26 mouse cellular contexts compared by ENCODE assay signal in the genomic region with DNA sequence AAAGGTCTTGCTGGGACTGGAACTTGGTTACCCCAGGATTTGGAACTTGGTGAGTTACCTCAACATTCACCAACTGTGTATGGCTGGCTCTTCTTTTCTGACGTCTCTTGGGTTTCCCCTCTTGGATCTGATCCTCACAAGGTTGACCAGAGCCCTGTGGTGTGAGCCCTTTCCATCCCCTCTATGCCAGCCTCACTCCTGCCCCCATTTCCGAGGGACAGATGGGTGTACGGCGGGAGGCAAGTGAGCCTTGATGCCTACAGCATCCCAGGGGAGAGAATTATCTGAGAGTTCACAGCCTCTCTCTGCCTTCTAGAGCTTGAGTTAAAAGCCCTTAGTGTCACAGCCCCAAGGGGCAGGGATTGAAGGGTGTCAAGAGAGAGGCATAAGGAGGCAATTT. TPM values are rescaled to one million over a fixed set of nuclear protein-coding genes. Genes with fewer than 3 reads are reported as not detected.
A peak's percentile ranks its signal among the peaks of the same experiment; 100 is the strongest.
DNase-seq lines count a peak whose midpoint lies in the region; ATAC-seq lines count a peak whose summit lies in the region.
"Had no signal": no experiment of that assay in that cellular context is flagged by ENCODE, and none has a peak within 500 bp of the region (broad histone marks: within the 10 kb centered on the region; RNA-seq: fewer than 3 reads in every experiment).

No protein-coding gene starts in this region.

- DNase-seq in cerebellum, adult 11 months, result no peak
- peak; percentile 46 for DNase-seq in embryonic facial prominence, embryonic 14.5 days (ENCODE audit: low spot score)
- DNase-seq in embryonic facial prominence, embryonic 10.5 days (ENCODE audit: low spot score), result no peak
- DNase-seq in cerebellum, postnatal 25 days, result peak; percentile 74 to 78
- DNase-seq in embryo, embryonic 11 days, result no peak
- no peak for DNase-seq in heart, postnatal 25 days (ENCODE audit: low spot score)
- DNase-seq: adrenal gland, adult 8-10 months; adrenal gland, postnatal 25 days; gastrocnemius, postnatal 25 days; heart, adult 18-20 months; heart, postnatal 10 days; heart, postnatal 4 days; kidney, adult 18-20 months had no signal

- H3K9ac ChIP-seq in embryonic facial prominence, embryonic 14.5 days (ENCODE audit: low read depth, low read length), result no peak overlapping the region
- H3K9ac ChIP-seq: embryonic facial prominence, embryonic 12.5 days; forebrain, embryonic 12.5 days; forebrain, embryonic 15.5 days; heart, embryonic 12.5 days; heart, embryonic 15.5 days; hindbrain, embryonic 14.5 days had no signal

- H3K4me3 ChIP-seq in embryonic facial prominence, embryonic 14.5 days (ENCODE audit: low read depth, low read length), result no peak overlapping the region
- H3K4me3 ChIP-seq in embryonic facial prominence, embryonic 10.5 days, result no peak overlapping the region
- H3K4me3 ChIP-seq: embryonic facial prominence, embryonic 12.5 days; erythroblast, embryonic 14.5 days; forebrain, embryonic 12.5 days; forebrain, embryonic 15.5 days; heart, embryonic 12.5 days; heart, embryonic 15.5 days had no signal

- no peaks in the 10 kb centered on the region for H3K9me3 ChIP-seq in embryonic facial prominence, embryonic 14.5 days (ENCODE audit: control insufficient read depth, low read length)
- no peaks in the 10 kb centered on the region for H3K9me3 ChIP-seq in embryonic facial prominence, embryonic 10.5 days
- H3K9me3 ChIP-seq: embryonic facial prominence, embryonic 12.5 days; forebrain, embryonic 12.5 days; forebrain, embryonic 15.5 days; heart, embryonic 12.5 days; heart, embryonic 15.5 days had no signal

- H3K4me1 ChIP-seq in embryonic facial prominence, embryonic 14.5 days (ENCODE audit: control insufficient read depth, insufficient read depth, low read length), result peaks cover 7% of the 10 kb centered on the region; the same call in 1 of the 2 replicates
- H3K4me1 ChIP-seq in embryonic facial prominence, embryonic 10.5 days, result peaks cover 16% of the 10 kb centered on the region

- ATAC-seq in cerebellum, adult (ENCODE audit: insufficient number of reproducible peaks, low FRiP score, low TSS enrichment), result peak; percentile 32; the same call in 1 of the 2 replicates
- ATAC-seq in embryonic facial prominence, embryonic 14.5 days (ENCODE audit: low read depth), result no peak
- ATAC-seq: activated CD4-positive, CD25-positive, alpha-beta regulatory T cell, adult 4 months; forebrain, embryonic 15.5 days; hindbrain, postnatal 0 days; inflammation-experienced regulatory T-cells, adult 6 months; intestine, embryonic 16.5 days had no signal

- H3K27ac ChIP-seq in embryonic facial prominence, embryonic 14.5 days (replicated peaks; ENCODE audit: low read depth, low read length), result no peak overlapping the region
- no peak overlapping the region for H3K27ac ChIP-seq in embryonic facial prominence, embryonic 10.5 days (replicated peaks)
- H3K27ac ChIP-seq: embryonic facial prominence, embryonic 12.5 days; forebrain, embryonic 12.5 days; forebrain, embryonic 15.5 days; heart, embryonic 15.5 days; hindbrain, embryonic 14.5 days; hindbrain, postnatal 0 days had no signal

- intact Hi-C loops in heart, postnatal 25 days (cut with DNase I), result no loop called here

- no peaks in the 10 kb centered on the region for H3K36me3 ChIP-seq in embryonic facial prominence, embryonic 14.5 days (ENCODE audit: control insufficient read depth, insufficient read depth, low read length)
- H3K36me3 ChIP-seq in embryonic facial prominence, embryonic 10.5 days (replicated peaks), result no peaks in the 10 kb centered on the region
- H3K36me3 ChIP-seq: embryonic facial prominence, embryonic 12.5 days; forebrain, embryonic 12.5 days; forebrain, embryonic 15.5 days; heart, embryonic 12.5 days; heart, embryonic 15.5 days had no signal

- 56% methylated on average over 4 of the region's 4 CpGs for WGBS in embryonic facial prominence, embryonic 14.5 days
- WGBS in embryonic facial prominence, embryonic 10.5 days, result 68% methylated on average over 4 of the region's 4 CpGs

- peaks cover 39% of the 10 kb centered on the region for H3K27me3 ChIP-seq in embryonic facial prominence, embryonic 14.5 days (replicated peaks; ENCODE audit: control insufficient read depth, insufficient read depth, low read length)
- peaks cover 52% of the 10 kb centered on the region for H3K27me3 ChIP-seq in embryonic facial prominence, embryonic 10.5 days (replicated peaks; ENCODE audit: low read depth, poor library complexity, severe bottlenecking)

- no peak overlapping the region for H3K4me2 ChIP-seq in embryonic facial prominence, embryonic 14.5 days (ENCODE audit: low read depth, low read length)
- H3K4me2 ChIP-seq: embryonic facial prominence, embryonic 12.5 days; forebrain, embryonic 12.5 days; forebrain, embryonic 15.5 days; heart, embryonic 12.5 days; heart, embryonic 15.5 days; hindbrain, embryonic 14.5 days had no signal

RNA-seq across cellular contexts. Expression of gene Xkr7, which starts 4.2 kb away (rescaled TPM):
- polyA plus RNA-seq in embryonic facial prominence, embryonic 14.5 days (2014; fragmentation: Nextera tagmentation; extraction: Ambion mirVana), result 0.06 and 0.07 TPM in 2 replicates
- polyA plus RNA-seq in embryonic facial prominence, embryonic 10.5 days (2016; fragmentation: Nextera tagmentation; extraction: Ambion mirVana), result 0.36 and 0.38 TPM in 2 replicates
- not detected for total RNA-seq in heart, postnatal 25 days (2021)
- total RNA-seq: gastrocnemius, adult 8-10 months; heart, adult 18-20 months; heart, postnatal 10 days; heart, postnatal 4 days had no signal
- polyA plus RNA-seq: activated CD4-positive, CD25-positive, alpha-beta regulatory T cell, adult 4 months; erythroblast, embryonic 14.5 days; heart, embryonic 12.5 days; heart, embryonic 15.5 days; inflammation-experienced regulatory T-cells, adult 6 months had no signal

RNA-seq across cellular contexts. Expression of gene Pdrg1, which starts 12.3 kb away (rescaled TPM):
- polyA plus RNA-seq in embryonic facial prominence, embryonic 14.5 days (2014; fragmentation: Nextera tagmentation; extraction: Ambion mirVana), result 88.8 and 91.4 TPM in 2 replicates
- polyA plus RNA-seq in embryonic facial prominence, embryonic 10.5 days (2016; fragmentation: Nextera tagmentation; extraction: Ambion mirVana), result 92.1 and 92.2 TPM in 2 replicates
- 100 to 1,000 TPM; 110 to 116 TPM for total RNA-seq in heart, postnatal 25 days (2021)

RNA-seq across cellular contexts. Expression of gene Ccm2l, which starts 38.3 kb away (rescaled TPM):
- polyA plus RNA-seq in embryonic facial prominence, embryonic 14.5 days (2014; fragmentation: Nextera tagmentation; extraction: Ambion mirVana), result 2.7 and 2.9 TPM in 2 replicates
- polyA plus RNA-seq in embryonic facial prominence, embryonic 10.5 days (2016; fragmentation: Nextera tagmentation; extraction: Ambion mirVana), result 1.2 TPM in 2 replicates
- 10 to 100 TPM; 15.8 to 16.7 TPM for total RNA-seq in heart, postnatal 25 days (2021)
- polyA plus RNA-seq: activated CD4-positive, CD25-positive, alpha-beta regulatory T cell, adult 4 months; erythroblast, embryonic 14.5 days; inflammation-experienced regulatory T-cells, adult 6 months had no signal

Comparison
In these comparisons a context has a peak if more than half of its experiments do, and no peak if none do; other contexts are left out.
1. DNase-seq: peak in embryonic facial prominence, embryonic 14.5 days (single experiment) and cerebellum, postnatal 25 days (2 of 2); none in cerebellum, adult 11 months (single experiment), embryonic facial prominence, embryonic 10.5 days (single experiment), embryo, embryonic 11 days (single experiment) and heart, postnatal 25 days (single experiment).